Mouse (Mus musculus) WW6 (cell line): ENCODE measurements around the gene Ptpn13.

ENCODE experiments used
- DNase-seq: peaks from one replicate; pipeline ENCODE4 v3.0.0-alpha.2; 2013; ENCODE audit warnings: low read depth, low spot score

The Ptpn13 gene

DNA sequence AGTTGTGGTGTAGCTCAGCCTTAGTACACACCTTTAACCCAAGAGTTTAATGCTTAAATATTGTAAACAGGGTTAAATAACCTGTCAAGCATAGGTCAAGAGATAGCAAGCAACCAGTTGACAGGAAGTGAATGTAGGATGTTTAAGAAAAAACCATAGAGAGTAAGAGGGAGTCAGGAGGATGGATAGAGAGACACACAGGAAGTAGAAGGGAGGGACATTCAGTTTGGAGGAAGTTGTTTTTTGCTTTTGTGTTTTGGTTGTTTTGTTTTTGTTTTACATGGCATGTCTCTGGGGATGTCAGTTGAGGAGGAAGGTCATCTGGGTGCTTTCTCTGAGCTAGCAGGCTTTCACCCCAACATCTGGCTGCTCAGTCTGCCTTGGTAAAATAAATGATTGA, 91.6 kb downstream of the Ptpn13 start:
- no peak for DNase-seq

DNA sequence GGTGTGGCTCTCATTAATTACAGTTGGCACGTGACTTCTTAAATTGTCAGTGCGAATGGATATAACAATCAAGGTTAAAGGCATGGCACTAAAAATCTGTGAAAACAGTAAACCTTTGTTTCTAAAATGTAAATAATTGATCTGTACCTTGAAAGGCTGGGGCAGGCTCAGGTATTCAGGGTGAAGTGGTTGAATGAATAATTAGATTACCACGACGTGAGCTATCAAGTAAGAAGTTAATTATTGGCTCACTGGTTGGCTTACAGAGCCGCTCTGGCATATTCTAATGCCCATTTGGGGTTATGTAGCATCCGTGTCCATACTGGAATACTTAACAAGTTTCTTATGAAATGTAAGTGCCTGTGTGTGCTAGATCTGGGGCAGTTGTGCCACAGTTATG, 92.6 kb downstream of the Ptpn13 start:
- no peak for DNase-seq

DNA sequence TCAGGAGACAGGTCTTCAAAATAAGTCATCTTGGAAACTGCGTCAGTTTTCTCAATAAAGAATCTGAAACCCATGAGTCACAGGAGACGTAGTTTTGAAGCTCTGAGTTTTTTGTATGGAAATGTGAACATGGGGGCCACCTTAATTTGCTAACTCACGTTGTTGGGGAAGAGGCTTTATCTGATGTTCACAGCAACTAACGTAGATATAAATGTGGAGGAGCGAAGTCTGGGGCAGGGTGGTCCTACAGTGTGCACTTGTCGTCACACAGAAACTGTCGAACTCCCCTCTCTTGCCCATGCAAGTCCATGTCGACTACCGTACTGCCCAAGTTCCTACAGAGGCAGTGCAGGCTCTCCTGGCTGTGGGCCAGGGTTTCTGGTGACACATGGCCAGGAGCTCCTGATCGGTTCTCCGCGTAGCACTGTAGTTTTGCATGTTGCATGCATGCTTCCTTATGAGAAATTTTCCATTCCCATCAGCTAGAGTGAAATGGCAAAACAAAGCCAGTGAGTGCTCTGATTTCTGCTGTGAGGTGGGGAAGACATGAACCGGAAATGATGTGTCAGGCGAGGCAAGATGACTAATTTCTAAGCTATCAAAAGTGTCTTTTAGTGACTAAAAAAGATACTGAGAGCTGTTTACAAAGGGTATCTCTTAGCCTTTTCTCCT, 93.9 kb downstream of the Ptpn13 start:
- no peak for DNase-seq

- DNase-seq, result no peak
Measured at GRCm38 (mm10) chr5:103522371-103522770, 97.4 kb downstream of the Ptpn13 start.

DNA sequence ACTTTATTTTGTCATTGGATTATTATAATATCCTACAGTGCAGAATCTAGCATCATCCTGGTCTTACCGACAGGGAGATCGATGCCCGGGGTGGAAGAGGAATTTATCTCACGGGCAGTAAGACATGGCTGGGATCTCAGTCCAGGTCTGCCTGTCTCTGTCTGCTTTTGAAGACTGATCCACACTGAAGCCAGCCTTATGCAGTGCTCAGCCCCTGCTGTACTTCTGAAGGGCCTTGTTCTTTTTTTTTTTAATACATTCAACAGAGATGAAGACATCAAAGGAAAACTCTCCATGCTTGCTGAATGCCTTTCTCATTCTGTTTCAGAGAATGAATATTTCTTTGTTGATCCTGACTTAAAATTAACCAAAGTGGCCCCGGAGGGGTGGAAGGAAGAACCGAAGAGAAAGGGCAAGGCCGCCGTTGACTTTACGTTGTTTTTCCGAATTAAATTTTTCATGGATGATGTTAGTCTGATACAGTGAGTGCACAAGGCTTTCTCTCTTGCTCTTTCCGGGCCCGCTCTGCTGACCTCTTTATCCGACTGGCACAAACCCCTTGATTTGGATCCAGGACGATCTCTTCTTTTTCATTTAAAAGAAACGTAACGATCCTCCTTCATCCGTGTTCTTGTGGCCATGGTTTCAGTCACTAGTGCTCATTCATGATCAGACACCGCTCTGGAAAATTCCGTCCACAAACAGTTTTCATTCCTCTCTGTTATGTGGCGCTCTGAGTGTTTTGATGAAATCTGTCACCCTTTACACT, 101.9 kb downstream of the Ptpn13 start:
- no peak for DNase-seq

- no peak for DNase-seq
Measured at GRCm38 (mm10) chr5:103527437-103527718, 102.4 kb downstream of the Ptpn13 start.

DNA sequence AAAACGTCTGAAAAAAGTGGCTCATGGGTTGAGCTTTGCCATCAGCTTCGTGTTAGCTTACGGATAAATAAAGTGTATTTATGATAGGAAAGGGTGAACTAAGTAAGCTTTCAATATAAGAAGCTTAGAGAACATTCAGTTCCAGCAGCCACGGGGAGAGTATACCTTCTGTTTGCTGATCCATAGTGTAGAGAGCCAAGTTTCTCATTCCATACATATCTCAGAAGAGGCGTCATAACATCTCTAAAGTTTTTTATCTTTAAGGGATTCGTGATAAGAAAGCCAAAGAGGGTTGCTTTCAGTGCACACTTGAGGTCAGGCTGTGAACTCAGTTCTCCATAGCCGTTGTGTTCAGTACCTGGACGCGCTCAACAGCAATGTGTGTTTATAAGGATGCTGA, 105.2 kb downstream of the Ptpn13 start:
- DNase-seq, result no peak

DNA sequence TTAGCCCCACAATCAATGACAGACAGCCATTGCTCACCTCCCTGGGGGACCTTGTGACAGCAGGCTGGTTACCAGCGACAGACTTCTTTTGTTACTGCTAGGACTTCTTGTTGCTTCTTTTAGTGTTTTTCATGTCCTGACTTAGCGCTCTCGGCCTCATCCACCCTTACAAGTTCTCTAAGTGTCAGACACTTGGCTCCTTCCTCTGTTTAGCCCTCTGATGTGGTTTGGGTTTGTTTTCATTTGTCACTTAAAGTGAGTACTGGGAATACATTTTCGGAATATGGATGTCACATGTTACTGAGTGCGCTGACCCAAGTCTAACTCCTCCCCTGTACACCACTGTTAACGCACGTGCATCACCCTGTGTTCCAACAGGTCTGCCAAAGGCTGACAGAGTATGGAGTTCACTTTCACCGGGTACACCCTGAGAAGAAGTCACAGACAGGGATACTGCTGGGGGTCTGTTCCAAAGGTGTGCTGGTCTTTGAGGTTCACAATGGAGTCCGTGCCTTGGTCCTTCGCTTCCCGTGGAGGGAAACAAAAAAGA, 107.9 kb downstream of the Ptpn13 start:
- no peak for DNase-seq

DNA sequence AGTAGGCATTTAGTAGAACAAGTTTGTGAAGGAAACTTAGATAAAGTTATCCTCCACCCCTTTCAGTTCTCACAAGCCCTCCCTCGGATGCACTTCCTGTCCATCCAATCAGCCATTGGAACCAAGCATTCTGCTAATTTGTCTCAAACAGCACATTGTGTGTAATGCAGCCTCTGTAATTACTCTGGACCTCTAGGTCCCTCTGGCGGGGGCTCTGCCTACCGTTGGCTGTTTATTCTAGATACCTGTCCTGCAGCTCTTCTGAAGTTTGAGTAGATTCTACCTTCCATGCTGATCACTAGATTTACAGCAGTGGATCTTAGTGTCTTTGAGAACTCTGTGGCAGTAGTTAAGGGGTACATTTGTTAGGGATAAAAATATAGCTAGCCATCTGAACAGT, 109.5 kb downstream of the Ptpn13 start:
- no peak for DNase-seq

DNA sequence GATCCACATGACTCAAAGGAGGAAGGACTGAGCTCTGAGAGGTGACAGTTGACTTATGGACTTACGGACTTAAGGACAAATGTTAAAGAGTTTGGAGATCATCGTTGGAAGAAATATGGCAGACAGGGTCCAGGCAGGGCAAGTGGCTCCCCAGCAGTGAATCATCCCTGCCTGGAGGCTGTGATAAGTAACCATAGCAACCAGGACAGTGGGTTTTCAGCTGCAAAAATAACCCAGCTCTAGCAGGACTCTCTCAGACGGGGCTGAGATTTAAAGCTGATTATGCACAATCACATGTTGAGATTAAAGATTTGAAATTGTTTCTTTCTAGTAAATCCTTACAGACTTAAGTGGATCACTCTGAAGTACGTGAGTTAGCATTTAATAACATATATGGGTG, 112.4 kb downstream of the Ptpn13 start:
- DNase-seq, result no peak

DNA sequence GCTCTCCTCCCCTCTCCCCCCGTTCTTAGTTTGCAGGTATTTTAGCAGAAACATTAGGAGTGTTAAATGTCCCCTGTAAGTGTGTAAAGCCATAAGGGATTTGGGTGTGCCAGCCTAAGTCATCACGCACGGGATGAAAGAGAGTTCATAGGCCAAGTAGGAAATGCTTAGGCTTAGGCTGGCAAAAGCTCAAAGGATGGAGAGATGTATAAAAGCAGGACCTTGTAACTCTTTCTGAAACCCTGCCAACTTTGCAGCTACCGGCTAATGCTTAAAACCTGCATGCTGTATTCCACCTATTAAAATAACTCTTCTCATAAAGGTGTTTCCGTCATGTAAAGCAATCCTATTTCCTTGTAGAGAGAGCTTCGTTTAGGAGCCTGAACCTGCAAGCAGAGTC, 115.6 kb downstream of the Ptpn13 start:
- DNase-seq, result no peak

DNA sequence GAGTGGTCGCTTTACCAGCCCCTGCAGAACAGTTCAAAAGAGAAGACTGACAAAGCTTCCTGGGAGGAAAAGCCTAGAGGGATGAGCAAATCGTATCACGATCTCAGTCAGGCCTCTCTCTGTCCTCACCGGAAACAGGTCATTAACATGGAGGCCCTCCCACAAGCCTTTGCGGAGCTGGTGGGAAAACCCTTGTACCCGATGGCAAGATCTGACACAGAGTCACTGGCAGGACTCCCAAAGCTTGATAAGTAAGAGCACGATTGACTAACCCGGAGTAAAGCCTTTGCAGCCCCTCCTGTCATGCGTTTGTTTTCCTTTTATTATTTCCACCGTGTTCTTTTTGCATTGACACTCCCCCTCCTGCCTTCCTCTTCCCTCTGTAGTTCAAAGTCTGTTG, 116.1 kb downstream of the Ptpn13 start:
- no peak for DNase-seq

DNA sequence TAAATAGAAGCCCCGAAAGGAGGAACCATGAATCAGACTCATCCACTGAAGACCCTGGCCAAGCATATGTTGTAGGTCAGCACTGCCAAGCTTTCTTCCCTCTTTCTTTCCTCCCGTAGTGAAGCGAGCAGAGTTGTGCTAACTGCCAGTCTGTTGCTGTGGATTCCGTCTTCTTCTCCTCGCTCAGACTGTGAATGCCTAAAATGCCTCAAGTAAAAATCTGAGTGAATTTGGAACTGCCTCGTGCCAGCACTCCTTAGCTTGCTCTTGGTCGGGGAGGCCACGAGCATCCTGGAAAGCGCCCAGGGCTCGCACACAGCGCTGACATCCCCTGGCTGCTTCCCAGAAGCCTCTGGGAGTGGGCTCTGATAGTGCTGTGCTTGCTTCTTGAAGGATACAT, 116.5 kb downstream of the Ptpn13 start:
- DNase-seq, result no peak

- no peak for DNase-seq
Measured at GRCm38 (mm10) chr5:103545381-103546000, 120.5 kb downstream of the Ptpn13 start.

DNA sequence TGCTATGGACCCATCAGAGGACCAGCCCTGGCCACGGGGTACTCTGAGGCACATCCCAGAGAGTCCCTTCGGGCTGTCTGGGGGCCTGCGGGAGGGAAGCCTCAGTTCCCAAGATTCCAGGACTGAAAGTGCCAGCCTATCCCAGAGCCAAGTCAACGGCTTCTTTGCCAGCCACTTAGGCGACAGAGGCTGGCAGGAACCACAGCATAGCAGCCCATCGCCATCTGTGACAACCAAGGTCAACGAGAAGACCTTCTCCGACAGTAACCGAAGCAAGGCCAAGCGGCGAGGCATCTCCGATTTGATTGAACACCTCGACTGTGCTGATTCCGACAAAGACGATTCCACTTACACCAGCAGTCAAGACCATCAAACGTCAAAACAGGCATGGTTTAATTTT, 129.8 kb downstream of the Ptpn13 start:
- DNase-seq, result no peak

- no peak for DNase-seq
Measured at GRCm38 (mm10) chr5:103560546-103560945, 135.6 kb downstream of the Ptpn13 start.

- DNase-seq, result no peak
Measured at GRCm38 (mm10) chr5:103568034-103568433, 143.0 kb downstream of the Ptpn13 start.

GRCm38 (mm10) chr5:103569446-103569845, 144.5 kb downstream of the Ptpn13 start:
- DNase-seq, result no peak

- DNase-seq, result peak; percentile 39
Measured at GRCm38 (mm10) chr5:103579680-103580420, 154.9 kb downstream of the Ptpn13 start.

DNA sequence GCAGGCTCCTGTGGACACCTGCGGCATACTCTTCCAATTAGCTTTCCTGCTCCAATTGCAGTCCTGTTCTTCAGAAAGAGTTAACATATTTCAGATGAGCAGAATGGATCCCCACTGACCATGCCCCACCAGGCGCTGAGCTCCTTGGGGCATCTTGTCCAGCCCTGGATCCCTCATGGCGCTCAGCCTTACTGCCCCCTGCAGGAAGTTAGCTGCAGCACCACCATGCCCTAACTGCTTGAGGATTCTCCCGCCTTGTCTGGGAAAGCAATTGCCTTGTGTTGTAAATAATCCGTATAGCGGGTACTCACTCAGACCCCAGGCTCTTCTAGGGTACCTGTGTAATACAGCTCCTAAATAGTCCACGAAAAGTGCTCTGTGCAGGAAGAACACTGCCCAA, 162.2 kb downstream of the Ptpn13 start:
- DNase-seq, result peak; percentile 36

- no peak for DNase-seq
Measured at GRCm38 (mm10) chr5:103591846-103592245, 166.9 kb downstream of the Ptpn13 start.

DNA sequence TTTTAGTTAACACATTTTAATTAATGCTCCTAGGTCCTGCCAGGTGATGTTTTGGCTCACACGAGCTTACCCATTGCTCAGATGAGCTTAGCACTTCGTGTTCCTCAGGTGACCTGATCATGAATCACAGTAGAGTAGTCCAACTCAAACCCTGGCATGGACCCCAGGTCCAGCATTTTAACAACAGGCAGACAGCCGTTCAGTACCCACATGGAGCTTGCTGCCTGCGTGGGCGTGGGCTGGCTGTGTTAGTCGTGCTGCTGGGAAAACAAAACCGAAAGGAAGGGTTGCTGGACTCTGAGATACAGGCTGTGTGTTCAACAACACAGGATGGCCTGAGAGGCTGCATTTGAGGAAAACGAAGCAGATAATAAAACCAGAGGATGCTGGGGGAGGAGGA, 167.7 kb downstream of the Ptpn13 start:
- no peak for DNase-seq
